Mouse (Mus musculus) heart, embryonic 14.5 days (tissue): ENCODE data around the gene Gm44579. TPM values are rescaled to one million over a fixed set of nuclear protein-coding genes. Genes with fewer than 3 reads are reported as not detected.

Experiments used
- ATAC-seq: fragments of 200-750 bp; cut with Nextera tagmentation; 2 replicates; pipeline ENCODE4 v1.8.0; 2017; ENCODE audit warnings: low read depth, moderate TSS enrichment; ENCODE audit not compliant: insufficient number of reproducible peaks, insufficient read depth, low FRiP score
- H3K27ac ChIP-seq, 2 experiments: fragments of 200-500 bp in 1 of 2; fragments of 300-500 bp in 1 of 2; sonication (generic) in 1 of 2; replicated peaks in 1 of 2; 2 replicates each; pipeline ENCODE4 v1.5.1; 2012 to 2014; ENCODE audit warnings: low read depth in 2 of 2, low read length in 2 of 2, control low read depth in 1 of 2, mild to moderate bottlenecking in 1 of 2, mixed read lengths in 1 of 2; ENCODE audit not compliant: control insufficient read depth in 1 of 2, insufficient read depth in 1 of 2
- H3K27me3 ChIP-seq: fragments of 300-500 bp; sonication (generic); 2 replicates; pipeline ENCODE4 v1.6.1; 2014; ENCODE audit warnings: mild to moderate bottlenecking, low read length, control low read depth; ENCODE audit not compliant: control insufficient read depth, insufficient read depth
- H3K36me3 ChIP-seq: fragments of 300-500 bp; sonication (generic); 2 replicates; pipeline ENCODE4 v1.6.1; 2014; ENCODE audit warnings: mild to moderate bottlenecking, control low read depth, low read length, mixed read lengths; ENCODE audit not compliant: control insufficient read depth, insufficient read depth
- H3K4me1 ChIP-seq, 2 experiments: fragments of 200-500 bp in 1 of 2; fragments of 300-500 bp in 1 of 2; sonication (generic) in 1 of 2; 2 replicates each; pipeline ENCODE4 v1.6.1; 2012 to 2014; ENCODE audit warnings: low read length in 2 of 2, control low read depth in 1 of 2, mixed read lengths in 1 of 2; ENCODE audit not compliant: control insufficient read depth in 2 of 2, insufficient read depth in 2 of 2
- H3K4me2 ChIP-seq: fragments of 300-500 bp; sonication (generic); 2 replicates; pipeline ENCODE4 v1.6.1; 2014; ENCODE audit warnings: mild to moderate bottlenecking, low read length
- H3K4me3 ChIP-seq, 2 experiments: fragments of 200-500 bp in 1 of 2; fragments of 300-500 bp in 1 of 2; sonication (generic) in 1 of 2; 2 replicates each; pipeline ENCODE4 v1.5.1; 2012 to 2014; ENCODE audit warnings: low read length in 2 of 2, mild to moderate bottlenecking in 2 of 2, control low read depth in 1 of 2, low read depth in 1 of 2, moderate library complexity in 1 of 2; ENCODE audit not compliant: control insufficient read depth in 1 of 2, insufficient read depth in 1 of 2
- H3K9ac ChIP-seq: fragments of 300-500 bp; sonication (generic); 2 replicates; pipeline ENCODE4 v1.6.1; 2014; ENCODE audit warnings: mild to moderate bottlenecking, low read length
- H3K9me3 ChIP-seq: fragments of 300-500 bp; sonication (generic); 2 replicates; pipeline ENCODE4 v1.6.1; 2016; ENCODE audit warnings: low read length, control low read depth; ENCODE audit not compliant: control insufficient read depth
- WGBS: fragments of 180-500 bp; shearing (Covaris S2); extraction: QIAGEN DNeasy Blood & Tissue Kit; methylation state at CpG from one replicate; pipeline ENCODE4 v1.1.7; 2014; 5-methylcytosine and 5-hydroxymethylcytosine counted together
- polyA plus RNA-seq: library from polyadenylated mRNA; unstranded; fragments of >200 nt; fragmentation: Nextera tagmentation; extraction: Ambion mirVana; gene quantifications from 2 replicates; pipeline ENCODE4 v1.2.1, GENCODE M21; 2014

Gm44579 gene
- polyA plus RNA-seq, 1 experiment from 2014 or later: not detected

DNA sequence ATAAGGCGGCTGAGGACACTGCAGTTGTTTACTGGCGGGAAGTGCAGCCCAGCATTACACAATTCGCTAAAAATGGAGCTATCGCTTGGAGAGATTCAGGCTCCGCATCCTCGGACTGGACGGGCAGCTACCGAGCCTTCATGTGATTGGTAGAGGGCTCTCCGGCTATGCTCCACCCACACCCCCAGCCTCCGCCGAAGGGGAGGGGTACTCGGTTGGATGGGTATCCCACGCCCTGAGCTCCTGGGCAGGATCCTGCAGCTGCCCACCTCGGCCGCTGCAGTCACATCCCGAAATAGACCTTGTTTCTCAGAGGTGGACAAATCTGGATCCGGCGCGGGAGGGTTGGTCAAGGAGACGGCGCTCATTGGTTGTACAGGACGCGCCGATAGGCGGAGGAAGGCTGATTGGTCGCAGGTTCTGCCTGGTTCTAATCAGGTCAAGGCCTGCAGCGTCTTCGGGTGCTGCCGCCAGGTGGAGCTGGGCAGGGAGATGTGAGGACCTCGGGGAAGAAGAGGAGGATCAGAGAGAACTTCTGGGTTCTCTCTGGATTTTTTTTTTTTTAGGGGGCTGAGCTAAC lies 39.6 kb downstream of the Gm44579 start:
- Histone ChIP-seq H3K4me2 (peak overlapping the region; percentile 84), H3K27ac (peak overlapping the region; percentile 84 to 94), H3K9me3 (no peaks in the 10 kb centered on the region), H3K9ac (peak overlapping the region; percentile 75), H3K27me3 (no peaks in the 10 kb centered on the region), H3K36me3 (no peaks in the 10 kb centered on the region), H3K4me1 (peaks cover 6 to 15% of the 10 kb centered on the region in 2 experiments), H3K4me3 (peak overlapping the region; percentile 46 to 55)
- WGBS: under 1% methylated on average over 30 of the region's 30 CpGs
- ATAC-seq: peak; percentile 97

DNA sequence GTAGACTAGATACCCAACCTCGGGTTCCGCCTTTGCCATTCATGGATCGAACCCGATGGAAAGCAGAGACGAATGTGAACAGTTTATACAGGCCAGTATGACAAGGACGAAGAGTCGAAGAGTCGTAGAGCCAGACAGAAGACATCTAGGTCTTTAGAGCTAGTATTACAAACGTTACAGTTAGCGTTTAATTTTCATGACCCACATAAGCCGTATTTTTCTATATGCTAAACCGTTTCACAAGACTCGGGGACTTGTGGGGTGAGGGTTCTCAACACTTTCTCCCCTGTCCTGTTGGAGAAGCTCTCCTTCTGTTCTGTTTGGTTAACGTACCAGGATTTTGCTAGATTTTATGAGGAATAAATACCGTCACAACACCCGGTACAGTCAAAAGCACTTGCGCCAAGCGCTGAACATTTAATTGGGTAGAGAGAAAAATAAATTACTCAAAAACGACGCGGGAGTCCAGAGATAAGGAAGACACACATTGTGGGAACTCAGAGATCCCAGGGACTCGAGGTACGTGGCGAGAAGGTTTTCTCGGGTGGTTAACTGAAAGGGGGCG lies 40.1 kb downstream of the Gm44579 start:
- Histone ChIP-seq H3K4me2 (peak overlapping the region; percentile 84), H3K27ac (peak overlapping the region; percentile 84 to 94), H3K9me3 (no peaks in the 10 kb centered on the region), H3K9ac (peak overlapping the region; percentile 75), H3K36me3 (no peaks in the 10 kb centered on the region), H3K4me3 (peak overlapping the region; percentile 46 to 55), H3K27me3 (no peaks in the 10 kb centered on the region), H3K4me1 (peaks cover 6 to 15% of the 10 kb centered on the region in 2 experiments)
- WGBS: 9% methylated on average over 26 of the region's 26 CpGs
- ATAC-seq: no peak

DNA sequence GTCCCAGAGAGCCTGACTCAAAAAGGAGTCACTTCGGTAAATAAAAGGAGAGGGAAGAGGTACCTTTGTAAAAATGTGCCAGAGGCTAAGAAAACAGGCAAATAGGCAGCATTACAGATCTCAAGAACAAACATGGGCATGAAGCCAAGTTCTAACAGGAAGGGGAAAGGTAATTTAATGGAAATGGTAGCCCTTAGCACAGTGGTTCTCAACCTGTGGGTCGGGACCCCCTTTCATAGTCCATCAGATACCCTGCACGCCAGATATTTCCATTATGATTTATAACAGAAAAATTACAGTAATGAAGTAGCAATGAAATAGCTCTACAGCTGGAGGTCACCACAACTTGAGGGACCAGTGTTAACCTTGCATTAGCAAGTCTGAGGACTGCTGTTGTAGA lies 43.5 kb downstream of the Gm44579 start:
- no peak overlapping the region for H3K9ac ChIP-seq
- ATAC-seq: no peak
- H3K9me3 ChIP-seq: no peaks in the 10 kb centered on the region
- H3K4me3 ChIP-seq: no peak overlapping the region
- no peak overlapping the region for H3K4me2 ChIP-seq
- no peak overlapping the region for H3K27ac ChIP-seq
- no peaks in the 10 kb centered on the region for H3K36me3 ChIP-seq
- H3K27me3 ChIP-seq: 0 out of 2 replicates have a peak, but pooled peaks cover 4% of the 10 kb centered on the region
- WGBS: 60% methylated on average over 3 of the region's 3 CpGs
- H3K4me1 ChIP-seq: peaks cover 6 to 15% of the 10 kb centered on the region in 2 experiments

DNA sequence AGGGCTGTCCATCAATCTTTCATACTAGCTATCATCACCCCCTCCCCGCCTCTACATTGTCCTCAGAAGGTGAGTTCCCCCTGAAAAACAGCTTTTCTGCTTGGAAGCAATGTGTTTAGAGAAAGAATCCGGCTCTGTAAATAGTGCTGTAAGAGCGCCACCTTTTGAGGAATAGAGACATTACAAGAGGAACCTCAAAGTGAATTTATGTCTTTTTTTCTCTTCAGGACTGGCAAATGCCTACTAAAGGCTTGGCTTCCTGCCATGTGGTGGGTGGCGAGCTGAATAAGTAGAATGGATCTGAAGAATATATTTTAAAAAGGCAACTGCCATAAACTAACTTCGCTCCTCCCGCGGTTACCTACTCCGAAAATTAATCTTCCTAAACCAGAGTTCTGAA lies 47.0 kb downstream of the Gm44579 start:
- H3K27me3 ChIP-seq: peaks cover 30% of the 10 kb centered on the region

DNA sequence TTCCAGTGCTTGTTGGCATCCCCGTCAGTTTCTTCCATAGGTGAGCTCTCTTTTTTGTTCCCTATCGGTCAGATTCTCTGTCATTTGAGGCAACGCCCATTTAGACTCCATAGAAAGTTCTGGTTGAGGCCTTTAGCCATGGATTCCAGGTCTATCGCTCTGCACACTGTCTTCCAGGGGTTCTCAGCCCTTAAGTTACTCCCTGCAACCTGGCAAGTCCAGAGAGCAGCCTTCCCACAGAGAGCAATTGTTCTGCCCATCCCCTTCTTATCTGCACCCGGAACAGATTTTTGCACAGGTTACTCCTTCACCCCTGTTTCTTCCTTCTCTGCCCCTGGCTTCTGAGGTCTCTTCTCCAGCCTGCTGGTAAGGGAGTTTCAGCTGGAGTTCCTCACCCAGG lies 48.7 kb downstream of the Gm44579 start:
- ATAC-seq: no peak
- H3K36me3 ChIP-seq: no peaks in the 10 kb centered on the region
- H3K9me3 ChIP-seq: no peaks in the 10 kb centered on the region
- no peak overlapping the region for H3K4me3 ChIP-seq
- no peak overlapping the region for H3K4me2 ChIP-seq
- WGBS: 63% methylated on average over 5 of the region's 5 CpGs
- H3K9ac ChIP-seq: no peak overlapping the region
- no peak overlapping the region for H3K27ac ChIP-seq
- H3K27me3 ChIP-seq: peaks cover 45% of the 10 kb centered on the region
- H3K4me1 ChIP-seq: peaks cover 0 to 3% of the 10 kb centered on the region in 2 experiments; a peak in 1 of 4 replicates

More for the DNA sequence above, 47.0 kb downstream of the Gm44579 start:
- Histone ChIP-seq H3K36me3 (no peaks in the 10 kb centered on the region), H3K4me3 (no peak overlapping the region), H3K27ac (no peak overlapping the region), H3K4me1 (no peaks in the 10 kb centered on the region), H3K9ac (no peak overlapping the region), H3K9me3 (no peaks in the 10 kb centered on the region), H3K4me2 (no peak overlapping the region)
- no peak for ATAC-seq
- 43% methylated on average over 8 of the region's 8 CpGs for WGBS

DNA sequence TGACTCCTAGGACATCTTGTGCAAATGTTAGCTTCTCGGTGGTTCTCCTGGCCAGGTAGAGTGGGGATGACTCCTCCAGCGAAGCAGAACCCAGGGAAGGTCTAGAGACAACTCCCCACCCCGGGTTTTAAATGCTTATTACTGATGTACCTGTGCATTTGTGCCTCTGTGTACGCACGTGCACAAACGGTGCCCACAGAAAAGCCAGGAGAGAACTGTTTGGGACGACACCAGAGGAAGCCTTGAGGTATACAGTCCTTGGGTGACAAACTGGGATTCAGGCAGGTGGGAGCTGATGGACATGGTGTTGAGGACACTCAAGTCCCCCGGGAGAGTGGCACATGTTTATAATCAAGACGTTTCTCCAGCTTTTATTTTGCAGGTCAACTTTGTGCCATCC lies 49.9 kb downstream of the Gm44579 start:
- WGBS: 68% methylated on average over 9 of the region's 9 CpGs
- Histone ChIP-seq H3K36me3 (no peaks in the 10 kb centered on the region), H3K4me3 (no peak overlapping the region), H3K9me3 (no peaks in the 10 kb centered on the region), H3K9ac (no peak overlapping the region), H3K4me2 (no peak overlapping the region), H3K4me1 (peaks cover 0 to 7% of the 10 kb centered on the region in 2 experiments), H3K27me3 (peaks cover 54% of the 10 kb centered on the region), H3K27ac (no peak overlapping the region)
- no peak for ATAC-seq

DNA sequence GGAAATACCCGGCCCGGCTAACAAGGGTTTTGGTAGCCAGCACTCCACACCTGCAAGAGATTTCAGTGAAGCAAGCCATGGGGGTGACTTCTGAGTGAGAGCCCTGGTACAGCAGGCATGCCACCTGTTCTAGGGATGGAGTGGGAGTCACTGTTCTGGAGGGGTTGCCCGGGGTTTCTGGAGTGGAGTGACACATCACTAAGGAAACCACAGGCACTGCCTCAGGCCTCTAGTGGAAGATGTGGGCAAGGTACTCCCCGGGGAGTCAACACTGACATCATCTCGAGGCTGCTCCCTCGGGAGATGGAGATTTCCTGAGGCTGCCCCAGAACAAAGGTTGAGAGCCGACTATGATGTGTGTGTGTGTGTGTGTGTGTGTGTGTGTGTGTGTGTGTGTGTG lies 50.4 kb downstream of the Gm44579 start:
- H3K9me3 ChIP-seq: no peaks in the 10 kb centered on the region
- no peak overlapping the region for H3K27ac ChIP-seq
- H3K27me3 ChIP-seq: peaks cover 59% of the 10 kb centered on the region
- no peaks in the 10 kb centered on the region for H3K36me3 ChIP-seq
- H3K4me1 ChIP-seq: peaks cover 0 to 7% of the 10 kb centered on the region in 2 experiments
- no peak overlapping the region for H3K4me2 ChIP-seq
- no peak overlapping the region for H3K9ac ChIP-seq
- ATAC-seq: no peak
- H3K4me3 ChIP-seq: no peak overlapping the region
- WGBS: 30% methylated on average over 7 of the region's 7 CpGs

DNA sequence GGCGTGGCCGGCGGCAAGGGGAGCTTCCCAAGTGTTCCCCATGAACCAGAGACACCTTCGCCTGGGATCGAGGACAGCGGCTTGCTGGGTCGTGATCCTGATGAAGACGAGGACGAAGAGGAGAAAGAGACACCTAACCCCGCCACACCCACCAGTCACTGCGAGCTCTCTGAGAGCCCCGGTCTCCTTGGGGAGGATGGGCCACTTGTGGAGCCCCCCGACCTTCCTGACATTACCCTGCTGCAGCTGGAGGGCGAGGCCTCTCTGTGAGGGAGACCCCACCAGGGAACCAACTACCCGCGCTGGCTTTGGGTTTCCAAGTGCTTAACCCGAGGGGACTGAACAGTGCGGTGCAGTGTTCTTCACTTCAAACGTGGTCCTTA lies 52.2 kb downstream of the Gm44579 start:
- no peaks in the 10 kb centered on the region for H3K36me3 ChIP-seq
- H3K27ac ChIP-seq: no peak overlapping the region
- peak overlapping the region; percentile 92 for H3K4me2 ChIP-seq
- no peak overlapping the region for H3K9ac ChIP-seq
- H3K9me3 ChIP-seq: no peaks in the 10 kb centered on the region
- peak overlapping the region; percentile 48 to 51; a peak in 3 of 4 replicates for H3K4me3 ChIP-seq
- no peak for ATAC-seq
- H3K27me3 ChIP-seq: peaks cover 60% of the 10 kb centered on the region
- 12% methylated on average over 19 of the region's 19 CpGs for WGBS
- H3K4me1 ChIP-seq: peaks cover 0 to 7% of the 10 kb centered on the region in 2 experiments
